Mouse (Mus musculus): ENCODE data around the gene Mapk14. TPM values are rescaled to one million over a fixed set of nuclear protein-coding genes. Genes with fewer than 3 reads are reported as not detected.
"Not testable (repeated sequence)": the region's sequence is repeated elsewhere in the genome, so short reads cannot be mapped to it uniquely, and the experiment has no call there.

The Mapk14 gene
- total RNA-seq, 2 experiments from 2014 or later: 49.6 to 54.5 TPM

DNA sequence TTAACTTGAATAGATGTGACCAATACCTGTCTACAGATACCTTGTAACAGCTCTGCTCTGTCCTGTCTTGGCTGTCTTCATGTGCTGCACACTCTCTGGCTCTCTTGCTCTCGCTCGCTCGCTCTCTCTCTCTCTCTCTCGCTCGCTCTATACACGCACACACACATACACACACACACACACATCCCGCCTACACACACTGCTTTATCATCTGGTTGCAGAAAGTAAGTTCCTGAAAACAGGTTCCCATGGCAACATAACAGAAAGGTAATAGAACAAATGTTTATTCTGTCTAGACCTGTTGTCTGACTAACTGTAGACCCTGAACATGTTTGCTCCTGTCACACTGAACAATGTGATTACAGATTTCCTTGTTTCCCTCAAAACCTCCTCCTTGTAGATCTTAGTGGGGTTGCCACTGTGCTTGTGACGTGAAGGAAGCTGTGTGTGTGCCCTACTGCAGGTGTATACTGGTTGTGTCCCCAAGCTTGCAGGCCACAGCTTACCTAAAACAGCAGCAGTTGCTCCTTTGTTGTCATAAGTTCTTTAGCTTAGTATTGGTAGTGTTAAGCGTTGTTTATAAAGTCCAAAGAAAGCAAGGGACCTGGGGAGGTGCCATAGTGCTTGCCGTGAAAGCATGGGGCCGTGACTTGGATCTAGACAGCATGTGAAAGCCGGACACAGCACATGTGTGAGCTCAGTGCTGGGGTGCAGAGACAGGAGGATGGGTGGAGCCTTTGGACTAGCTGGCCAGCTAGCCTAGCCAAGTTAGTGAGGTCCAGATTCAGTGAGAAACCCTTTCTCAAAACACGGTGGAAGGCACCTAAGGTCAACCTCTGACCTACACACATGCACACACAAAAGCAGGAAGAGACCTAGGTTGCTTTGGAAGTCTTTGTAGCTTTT is 6.4 kb downstream of the Mapk14 start:
- intact Hi-C loops (cut with DNase I): loop anchor here (2.0 kb wide), 1 partner anchor 15 kb away; no protein-coding TSS in a partner anchor
- no peak for DNase-seq

DNA sequence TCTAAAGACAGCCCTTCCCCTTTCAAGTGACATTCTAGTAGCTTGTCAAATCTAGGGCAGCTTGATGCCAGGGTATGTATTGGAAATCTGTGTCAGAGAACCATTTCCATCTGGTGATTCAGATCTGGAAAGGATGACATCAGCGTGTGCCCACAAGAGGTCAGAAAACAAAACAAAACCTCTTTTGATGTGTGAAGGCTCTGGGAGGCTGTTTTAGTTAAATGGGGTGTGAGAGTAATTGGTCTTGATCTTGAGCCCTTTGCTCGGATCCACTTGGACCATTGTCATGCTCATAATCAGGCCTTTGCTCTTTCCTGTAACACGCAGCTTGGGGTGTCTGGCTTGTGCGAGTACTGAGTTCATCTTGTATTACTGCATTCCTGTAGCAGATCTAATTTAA is 7.1 kb downstream of the Mapk14 start:
- intact Hi-C loops (cut with DNase I): no loop called here
- DNase-seq: no peak

DNA sequence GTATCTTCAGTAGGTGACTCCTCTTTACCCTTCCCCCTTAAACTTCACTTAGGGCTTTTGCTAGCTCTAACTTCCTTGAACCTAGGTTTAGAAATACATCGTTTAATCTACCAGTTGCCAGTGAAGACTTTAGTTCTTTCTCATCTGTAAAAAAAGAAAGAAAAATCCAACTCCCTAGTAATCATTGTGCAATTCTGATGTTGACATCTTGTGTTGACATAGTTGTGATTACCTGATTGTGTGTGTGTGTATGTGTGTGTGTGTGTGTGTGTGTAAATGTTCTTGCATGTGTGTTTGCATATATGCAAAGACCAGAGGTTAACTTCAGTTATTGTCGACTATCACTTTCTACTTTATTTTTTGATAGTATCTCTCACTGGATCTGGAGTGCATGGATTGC is 7.5 kb downstream of the Mapk14 start:
- no peak for DNase-seq
- intact Hi-C loops (cut with DNase I): no loop called here

DNA sequence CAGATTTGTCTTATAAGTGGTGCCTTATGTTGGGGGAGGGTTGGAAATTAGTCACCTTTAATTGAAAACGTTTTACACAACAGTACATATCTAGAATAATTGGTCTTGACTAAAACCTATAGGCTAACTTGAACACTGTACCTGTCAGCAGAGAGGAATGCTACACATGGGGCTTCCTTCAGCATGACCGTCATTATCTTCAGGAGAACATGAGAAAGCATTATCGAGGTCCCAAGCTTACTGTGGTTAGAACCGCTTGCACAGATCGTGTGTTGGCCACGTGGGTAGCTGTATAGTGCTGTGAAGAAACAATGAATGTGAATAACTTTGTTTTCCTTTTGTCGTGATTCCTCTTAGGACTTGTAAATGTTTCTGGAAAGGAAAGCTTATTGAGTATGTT is 8.7 kb downstream of the Mapk14 start:
- no peak for DNase-seq
- intact Hi-C loops (cut with DNase I): no loop called here

GRCm38 (mm10) chr17:28701171-28701570 is 10.0 kb downstream of the Mapk14 start:
- no peak for DNase-seq
- intact Hi-C loops (cut with DNase I): no loop called here

DNA sequence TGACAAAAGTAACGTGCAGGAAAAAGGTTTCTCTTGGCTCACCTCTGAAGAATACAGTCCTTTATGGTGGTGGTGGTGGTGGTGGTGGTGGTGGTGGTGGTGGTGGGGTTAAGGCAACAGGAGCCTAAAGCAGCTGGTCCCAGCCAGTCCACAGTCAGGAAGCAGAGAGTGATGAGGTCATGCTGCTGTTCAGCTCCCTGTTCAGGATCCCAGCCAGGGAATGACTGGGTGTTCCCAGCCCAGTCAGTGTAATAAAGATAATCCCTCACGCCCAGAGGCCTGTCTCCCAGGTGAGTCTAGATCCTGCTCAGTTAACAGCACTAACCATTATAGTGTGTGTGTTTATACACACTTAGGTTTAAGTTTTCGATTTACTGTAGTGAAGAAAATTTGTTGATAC is 10.6 kb downstream of the Mapk14 start:
- no peak for DNase-seq
- intact Hi-C loops (cut with DNase I): no loop called here

DNA sequence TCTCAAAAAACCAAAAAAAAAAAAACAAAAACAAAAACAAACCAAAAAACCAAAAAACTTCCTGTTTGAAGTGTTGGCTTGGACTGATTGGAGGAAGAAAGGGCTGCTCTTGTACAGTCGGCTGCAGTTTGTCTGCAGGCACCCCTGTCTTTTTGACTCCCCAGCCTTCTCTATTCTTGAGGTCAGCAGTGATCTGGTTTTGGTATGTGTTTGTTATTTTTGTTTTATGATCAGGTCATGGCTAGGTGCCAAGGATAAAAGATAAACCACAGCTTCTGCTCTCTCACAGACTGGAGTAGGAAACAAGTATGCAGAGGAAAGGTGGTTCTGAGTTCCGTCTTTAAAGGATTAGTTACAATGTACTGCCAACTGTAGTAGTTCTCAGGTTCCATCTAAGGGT is 11.5 kb downstream of the Mapk14 start:
- DNase-seq: no peak
- intact Hi-C loops (cut with DNase I): no loop called here

DNA sequence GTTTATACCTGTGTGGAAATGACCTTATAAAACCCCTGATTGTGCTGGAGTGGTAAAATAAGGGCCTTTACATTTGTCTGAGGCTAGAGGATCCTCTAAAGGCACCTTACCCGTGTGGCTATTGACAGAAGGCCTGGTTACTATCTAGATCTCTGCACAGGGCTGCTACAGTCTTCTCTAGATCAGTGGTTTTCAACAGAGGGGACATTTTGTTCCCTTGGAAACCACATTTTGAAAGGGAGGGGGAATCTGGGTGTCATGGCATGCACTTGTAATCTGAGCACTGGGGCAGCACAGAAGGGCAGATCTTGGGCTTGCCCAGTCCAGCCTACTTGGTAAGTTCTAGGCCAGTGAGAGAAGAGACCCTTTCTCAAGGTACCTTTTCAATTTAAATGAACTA is 15.6 kb downstream of the Mapk14 start:
- intact Hi-C loops (cut with DNase I): no loop called here
- no peak for DNase-seq

DNA sequence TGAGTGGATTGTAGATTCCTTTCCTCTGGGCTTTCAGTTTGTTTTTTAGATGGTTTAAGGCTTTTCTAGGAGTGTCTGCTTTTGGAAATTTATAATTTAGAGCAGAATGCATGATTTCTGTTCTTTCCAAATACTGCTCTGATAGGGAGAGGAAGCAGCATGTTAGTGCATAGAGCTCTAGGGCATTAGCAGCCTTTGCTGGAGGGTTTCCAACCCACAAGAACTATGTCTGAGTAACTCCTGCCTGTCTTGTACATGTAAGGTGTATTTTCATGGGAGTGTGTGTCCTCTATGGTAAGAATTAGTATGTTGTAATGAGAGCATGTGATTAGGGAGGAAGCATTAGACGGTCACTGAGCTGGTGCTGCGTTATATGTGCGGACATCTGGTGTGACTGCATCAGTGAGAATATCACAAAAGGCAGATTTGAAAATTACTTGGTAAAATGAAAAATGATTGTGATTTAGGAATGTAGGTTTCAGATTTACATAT is 16.1 kb downstream of the Mapk14 start:
- intact Hi-C loops (cut with DNase I): no loop called here
- no peak for DNase-seq

GRCm38 (mm10) chr17:28707816-28708215 is 16.7 kb downstream of the Mapk14 start:
- intact Hi-C loops (cut with DNase I): no loop called here
- no peak for DNase-seq

DNA sequence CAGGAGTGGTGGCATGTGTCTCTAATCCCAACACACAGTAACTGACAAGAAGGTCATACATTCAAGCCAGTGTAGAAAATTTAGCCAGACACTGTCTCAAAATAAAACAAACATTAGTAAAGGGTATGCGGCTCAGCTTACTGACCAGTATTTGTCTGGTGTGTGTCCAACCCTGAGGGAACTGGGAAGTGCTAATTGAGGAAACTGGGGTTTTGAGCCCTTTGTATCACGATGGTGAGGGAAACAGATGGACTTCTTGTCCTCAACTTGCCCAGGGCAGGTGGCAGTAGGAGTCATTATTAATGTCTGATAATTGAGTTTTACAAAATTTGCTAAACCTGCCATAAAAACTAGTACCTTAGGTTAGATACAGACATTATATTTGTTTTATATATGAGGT is 17.9 kb downstream of the Mapk14 start:
- intact Hi-C loops (cut with DNase I): no loop called here
- DNase-seq: no peak

DNA sequence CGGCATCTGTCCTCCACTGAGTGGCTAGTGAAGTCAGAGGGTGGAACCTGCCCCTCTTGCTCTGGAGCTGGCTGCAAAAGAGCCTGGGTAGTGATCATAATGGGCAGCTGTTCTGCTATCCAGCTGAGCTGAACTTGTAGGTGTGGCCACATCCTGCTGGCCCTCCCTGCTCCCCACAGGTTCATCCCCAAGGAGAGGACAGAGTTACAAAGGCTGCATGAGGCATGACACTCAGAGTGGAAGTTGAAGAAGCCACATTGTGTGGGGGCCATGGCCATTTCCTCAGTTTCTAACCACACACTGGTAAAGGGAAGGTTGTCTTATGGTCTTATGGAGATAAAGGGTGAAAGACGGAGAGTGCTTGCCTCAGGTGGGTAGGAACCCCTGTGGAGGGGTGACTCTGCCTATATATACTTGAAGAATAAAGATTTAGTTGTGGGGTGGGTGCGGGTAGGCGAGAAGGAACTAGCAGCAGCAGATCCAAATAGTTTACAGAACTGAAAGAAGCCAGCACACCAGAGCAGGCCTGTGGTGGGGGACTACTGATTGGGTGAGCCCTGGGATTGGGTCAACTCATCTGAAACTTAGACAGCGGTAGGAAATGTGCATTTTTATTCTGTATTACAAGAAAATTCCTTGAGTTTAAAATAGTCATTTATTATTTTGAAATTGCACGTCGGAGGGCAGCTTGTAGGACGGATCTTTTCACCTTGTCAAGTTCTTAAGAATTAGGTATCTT is 18.6 kb downstream of the Mapk14 start:
- intact Hi-C loops (cut with DNase I): no loop called here

DNA sequence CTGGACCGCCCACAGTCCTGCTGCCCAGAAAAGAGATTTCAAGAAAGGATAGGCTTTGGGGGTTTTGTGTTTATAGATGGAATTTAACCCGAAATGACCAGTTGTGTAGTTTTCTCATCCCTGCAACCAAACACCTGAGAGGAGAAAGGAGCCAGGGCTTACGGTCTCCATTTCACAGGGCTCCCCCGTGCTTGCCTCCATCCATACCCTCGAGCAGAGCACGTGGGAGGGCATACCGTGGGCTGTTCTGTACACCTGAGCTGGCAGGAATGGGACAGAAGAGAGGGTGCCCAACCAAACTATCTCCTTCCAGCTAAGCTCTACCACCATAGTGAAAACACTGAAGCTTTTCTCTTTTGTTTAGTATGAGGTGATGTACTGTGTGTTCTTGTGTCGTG is 19.2 kb downstream of the Mapk14 start:
- no peak for DNase-seq
- intact Hi-C loops (cut with DNase I): no loop called here

More for the DNA sequence above, 18.6 kb downstream of the Mapk14 start:
- no peak for DNase-seq

DNA sequence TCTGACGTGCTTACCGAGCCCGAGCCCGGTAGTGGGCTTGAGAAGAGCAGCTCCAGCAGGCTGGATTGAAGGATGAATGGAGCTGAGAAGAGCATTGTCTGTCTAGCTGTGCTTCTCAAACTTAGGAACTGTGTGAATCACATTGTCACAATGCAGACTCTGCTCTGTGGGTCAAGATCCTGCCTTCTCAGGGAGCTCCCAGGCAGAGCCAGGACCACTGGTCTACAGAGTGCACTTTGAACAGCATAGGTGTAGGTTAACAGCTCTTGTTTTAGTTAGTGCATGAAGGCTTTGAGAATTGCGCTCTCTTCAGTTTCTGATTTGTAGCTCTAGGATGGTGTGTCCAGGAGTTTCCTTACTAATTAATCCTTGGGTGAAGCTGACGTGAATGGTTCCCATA is 20.1 kb downstream of the Mapk14 start:
- DNase-seq: no peak
- intact Hi-C loops (cut with DNase I): no loop called here

DNA sequence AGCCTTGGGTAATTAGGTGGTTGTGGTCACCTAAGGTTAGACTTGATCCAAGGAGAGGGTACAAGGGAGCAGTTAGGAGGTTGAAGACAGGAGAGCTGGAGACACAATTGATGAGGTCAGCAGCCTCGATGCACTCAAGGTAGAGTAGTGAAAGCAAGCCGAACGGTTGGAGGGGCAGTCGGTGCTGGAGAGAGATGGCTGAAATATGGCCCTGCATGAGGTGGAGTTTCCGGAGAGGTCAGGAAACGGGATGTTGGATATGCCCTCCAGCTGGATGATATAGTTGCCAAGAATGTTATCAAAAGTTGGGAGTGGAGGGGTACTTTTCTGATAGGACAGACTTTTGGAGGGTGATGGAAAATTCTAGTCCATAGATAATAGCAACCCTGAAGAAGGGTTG is 21.2 kb downstream of the Mapk14 start:
- intact Hi-C loops (cut with DNase I): loop anchor here (2.0 kb wide), 1 partner anchor 16 kb away; no protein-coding TSS in a partner anchor
- no peak for DNase-seq

DNA sequence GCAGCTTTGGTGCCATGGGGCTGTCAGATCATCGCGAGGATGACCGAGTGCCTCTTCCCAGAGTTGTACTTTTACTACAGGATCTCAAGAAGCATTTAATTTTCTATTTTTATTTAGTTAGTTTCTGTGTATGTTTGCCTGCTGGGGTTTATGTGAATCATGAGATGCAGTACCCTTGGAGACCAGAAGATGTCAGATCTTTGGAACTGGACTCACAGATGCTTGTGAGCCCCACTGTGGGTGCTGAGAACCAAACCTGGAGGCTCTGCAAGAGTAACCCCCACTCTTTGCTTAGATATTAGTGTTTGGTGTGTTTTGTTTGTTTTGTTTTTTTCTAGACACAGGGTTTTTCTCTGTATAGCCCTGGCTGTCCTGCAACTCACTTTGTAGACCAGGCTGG is 22.9 kb downstream of the Mapk14 start:
- intact Hi-C loops (cut with DNase I): no loop called here
- DNase-seq: no peak

GRCm38 (mm10) chr17:28715832-28716548 is 24.9 kb downstream of the Mapk14 start:
- DNase-seq: no peak
- intact Hi-C loops (cut with DNase I): no loop called here

DNA sequence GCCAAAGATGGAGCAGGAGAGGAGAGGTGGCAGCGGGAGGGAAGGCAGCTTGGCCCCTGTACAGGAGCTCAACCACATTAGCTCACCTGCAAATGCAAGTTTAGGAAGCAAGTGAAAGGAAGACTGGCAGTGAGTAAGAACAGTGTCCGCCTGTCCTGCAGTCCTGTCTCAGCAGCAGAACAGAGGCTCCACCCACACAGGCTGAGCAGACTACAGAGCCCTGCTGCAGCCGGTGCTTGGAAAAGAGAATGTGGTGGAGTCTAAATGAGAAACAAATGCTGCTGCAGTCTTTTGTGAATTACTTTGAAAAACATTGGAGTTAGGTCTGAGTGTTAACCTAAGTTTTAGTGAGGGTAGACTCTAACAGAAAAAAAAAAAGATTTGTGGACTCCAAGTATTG is 26.4 kb downstream of the Mapk14 start:
- intact Hi-C loops (cut with DNase I): no loop called here
- no peak for DNase-seq

DNA sequence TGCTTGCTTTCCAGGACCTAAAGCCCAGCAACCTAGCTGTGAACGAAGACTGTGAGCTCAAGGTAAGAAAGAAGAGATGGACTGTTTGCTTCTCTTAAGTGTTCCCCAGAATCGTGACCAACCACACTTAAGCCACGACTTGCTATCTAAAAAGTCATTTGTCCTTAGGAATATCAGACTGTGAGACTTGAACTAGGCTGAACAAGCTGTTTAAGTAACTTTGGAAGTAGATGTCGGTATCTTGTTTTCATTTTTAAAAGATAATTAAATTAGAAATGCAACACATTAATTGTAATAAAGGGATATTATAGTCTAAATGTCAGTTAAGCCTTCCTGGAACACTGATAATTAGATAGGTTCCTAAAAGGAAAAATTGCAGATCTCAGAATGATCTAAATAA is 34.7 kb downstream of the Mapk14 start, which contains the start of gene AC170998.1:
AC170998.1 (plus strand) TSS at position 301 of the 400 bp plus-strand sequence.
- intact Hi-C loops (cut with DNase I): no loop called here
- no peak for DNase-seq

- DNase-seq; intact Hi-C loops (cut with DNase I): not testable (repeated sequence)
These were observed 36.4 kb downstream of the Mapk14 start for GRCm38 (mm10) chr17:28727511-28727910.

Measured in heart, postnatal 36 days (tissue).